Mouse (Mus musculus) lung, embryonic 14.5 days (tissue): ENCODE data around the gene Fbxl12. TPM values are rescaled to one million over a fixed set of nuclear protein-coding genes. Genes with fewer than 3 reads are reported as not detected.
A peak's percentile ranks its signal among the peaks of the same experiment; 100 is the strongest.

Experiments used
- ATAC-seq: fragments of 200-750 bp; cut with Nextera tagmentation; 2 replicates; pipeline ENCODE4 v1.8.0; 2017; ENCODE audit warnings: mild to moderate bottlenecking, moderate TSS enrichment, moderate library complexity; ENCODE audit not compliant: insufficient read depth
- DNase-seq: peaks from one replicate; pipeline ENCODE4 v3.0.0-alpha.2; 2015
- H3K27ac ChIP-seq: fragments of 300-500 bp; sonication (generic); 2 replicates; pipeline ENCODE4 v1.5.1; 2014; ENCODE audit warnings: low read depth, mild to moderate bottlenecking, moderate library complexity
- H3K27me3 ChIP-seq: fragments of 300-500 bp; sonication (generic); 2 replicates; pipeline ENCODE4 v1.6.1; 2014; ENCODE audit warnings: low read length, control low read depth; ENCODE audit not compliant: insufficient read depth
- H3K36me3 ChIP-seq: fragments of 300-500 bp; sonication (generic); 2 replicates; pipeline ENCODE4 v1.6.1; 2014; ENCODE audit warnings: control low read depth; ENCODE audit not compliant: insufficient read depth
- H3K4me1 ChIP-seq: fragments of 300-500 bp; sonication (generic); 2 replicates; pipeline ENCODE4 v1.6.1; 2014; ENCODE audit warnings: antibody characterized with exemption, control low read depth; ENCODE audit not compliant: insufficient read depth
- H3K4me2 ChIP-seq: fragments of 300-500 bp; sonication (generic); 2 replicates; pipeline ENCODE4 v1.6.1; 2014; ENCODE audit warnings: mild to moderate bottlenecking
- H3K4me3 ChIP-seq: fragments of 300-500 bp; sonication (generic); 2 replicates; pipeline ENCODE4 v1.5.1; 2014; ENCODE audit warnings: low read depth, low read length
- H3K9ac ChIP-seq: fragments of 300-500 bp; sonication (generic); 2 replicates; pipeline ENCODE4 v1.6.1; 2014
- H3K9me3 ChIP-seq: fragments of 300-500 bp; sonication (generic); 2 replicates; pipeline ENCODE4 v1.6.1; 2016; ENCODE audit warnings: low read depth, low read length, control low read depth
- CTCF ChIP-seq: IDR thresholded peaks from 2 replicates; pipeline ENCODE4 v1.5.1; 2016; ENCODE audit warnings: antibody characterized with exemption, low read depth
- WGBS: fragments of 180-500 bp; shearing (Covaris S2); extraction: QIAGEN DNeasy Blood & Tissue Kit; methylation state at CpG from one replicate; pipeline ENCODE4 v1.1.7; 2014; 5-methylcytosine and 5-hydroxymethylcytosine counted together
- polyA plus RNA-seq: library from polyadenylated mRNA; unstranded; fragments of >200 nt; fragmentation: Nextera tagmentation; extraction: Ambion mirVana; gene quantifications from 2 replicates; pipeline ENCODE4 v1.2.1, GENCODE M21; 2014

Gene Fbxl12
- polyA plus RNA-seq, 1 experiment from 2014 or later = 15.0 TPM

- TF ChIP-seq CTCF = no peak
- H3K4me3 ChIP-seq = peak overlapping the region; percentile 98
- peaks cover 59% of the 10 kb centered on the region for H3K36me3 ChIP-seq
- H3K27me3 ChIP-seq = no peaks in the 10 kb centered on the region
- 0% methylated on average over 25 of the region's 25 CpGs for WGBS
- no peaks in the 10 kb centered on the region for H3K9me3 ChIP-seq
- H3K4me2 ChIP-seq = peak overlapping the region; percentile 68
- H3K4me1 ChIP-seq = peaks cover 5% of the 10 kb centered on the region
- H3K27ac ChIP-seq = 0 out of 2 replicates have a peak overlapping the region, but pooled peaks have one; percentile 30
- H3K9ac ChIP-seq = peak overlapping the region; percentile 87
- ATAC-seq = peak; percentile 30
- peak; percentile 13 for DNase-seq
Observed at GRCm38 (mm10) chr9:20652260-20652658, 7.7 kb upstream of the Fbxl12 start.

- Histone ChIP-seq H3K36me3 (peaks cover 59% of the 10 kb centered on the region), H3K27me3 (no peaks in the 10 kb centered on the region), H3K9me3 (no peaks in the 10 kb centered on the region), H3K27ac (0 out of 2 replicates have a peak within 1 kb of the TSS, but pooled peaks have one; percentile 30), H3K9ac (peak within 1 kb of the TSS; percentile 87), H3K4me3 (peak within 1 kb of the TSS; percentile 98), H3K4me2 (peak within 1 kb of the TSS; percentile 68), H3K4me1 (peaks cover 5% of the 10 kb centered on the region)
- peak; percentile 99 for ATAC-seq
- TF ChIP-seq CTCF = no peak
- under 1% methylated on average over 45 of the region's 45 CpGs for WGBS
- peak; percentile 99 for DNase-seq
Observed at GRCm38 (mm10) chr9:20651602-20652259, 7.2 kb upstream of the Fbxl12 start, which contains the start of gene Pin1. Gene Pin1 (plus strand): TSS chr9:20652095.

- TF ChIP-seq CTCF = no peak
- H3K27me3 ChIP-seq = no peaks in the 10 kb centered on the region
- peak overlapping the region; percentile 89 for H3K4me3 ChIP-seq
- peaks cover 36% of the 10 kb centered on the region for H3K36me3 ChIP-seq
- no peak for ATAC-seq
- no peaks in the 10 kb centered on the region for H3K9me3 ChIP-seq
- peak overlapping the region; percentile 79; the same call in 1 of the 2 replicates for H3K27ac ChIP-seq
- H3K4me2 ChIP-seq = peak overlapping the region; percentile 94
- WGBS = 3% methylated on average over 17 of the region's 17 CpGs
- no peaks in the 10 kb centered on the region for H3K4me1 ChIP-seq
- H3K9ac ChIP-seq = peak overlapping the region; percentile 83
- DNase-seq = no peak
Observed at GRCm38 (mm10) chr9:20645121-20645520, 554 bp upstream of the Fbxl12 start.

GRCm38 (mm10) chr9:20643781-20644180 lies 786 bp downstream of the Fbxl12 start:
- H3K36me3 ChIP-seq = peaks cover 29% of the 10 kb centered on the region
- H3K27ac ChIP-seq = peak overlapping the region; percentile 97; the same call in 1 of the 2 replicates
- H3K4me2 ChIP-seq = peak overlapping the region; percentile 94
- no peak for ATAC-seq
- 4% methylated on average over 13 of the region's 13 CpGs for WGBS
- no peaks in the 10 kb centered on the region for H3K9me3 ChIP-seq
- H3K9ac ChIP-seq = peak overlapping the region; percentile 83
- peak overlapping the region; percentile 89 for H3K4me3 ChIP-seq
- no peak for DNase-seq
- TF ChIP-seq CTCF = no peak
- H3K4me1 ChIP-seq = no peaks in the 10 kb centered on the region
- no peaks in the 10 kb centered on the region for H3K27me3 ChIP-seq

GRCm38 (mm10) chr9:20642896-20643466 lies 1.6 kb downstream of the Fbxl12 start:
- peak; percentile 24 for TF ChIP-seq CTCF
- peak overlapping the region; percentile 89 for H3K4me3 ChIP-seq
- H3K4me1 ChIP-seq = no peaks in the 10 kb centered on the region
- H3K27ac ChIP-seq = peak overlapping the region; percentile 97
- no peaks in the 10 kb centered on the region for H3K27me3 ChIP-seq
- peak overlapping the region; percentile 94 for H3K4me2 ChIP-seq
- WGBS = 1% methylated on average over 30 of the region's 30 CpGs
- no peaks in the 10 kb centered on the region for H3K9me3 ChIP-seq
- peak; percentile 96 for DNase-seq
- ATAC-seq = peak; percentile 85
- H3K36me3 ChIP-seq = peaks cover 31% of the 10 kb centered on the region
- H3K9ac ChIP-seq = peak overlapping the region; percentile 83

GRCm38 (mm10) chr9:20642101-20642895 lies 2.3 kb downstream of the Fbxl12 start, which contains the start of gene Ubl5:
Gene Ubl5 (plus strand): TSS chr9:20642878.
- Histone ChIP-seq H3K27me3 (no peaks in the 10 kb centered on the region), H3K9me3 (no peaks in the 10 kb centered on the region), H3K27ac (peak within 1 kb of the TSS; percentile 97), H3K4me2 (peak within 1 kb of the TSS; percentile 94), H3K9ac (peak within 1 kb of the TSS; percentile 83), H3K4me1 (no peaks in the 10 kb centered on the region), H3K4me3 (peak within 1 kb of the TSS; percentile 89), H3K36me3 (peaks cover 30% of the 10 kb centered on the region)
- under 1% methylated on average over 51 of the region's 51 CpGs for WGBS
- ATAC-seq = peak; percentile 93
- DNase-seq = peak; percentile 99
- TF ChIP-seq CTCF = no peak
